Mouse (Mus musculus) neutrophil, adult 5-6 weeks (primary cell): ENCODE measurements around the gene Cd47. TPM values are rescaled to one million over a fixed set of nuclear protein-coding genes. Genes with fewer than 3 reads are reported as not detected.

Experiments
- ATAC-seq: fragments of 151-379, 151-347 bp; 2 replicates; pipeline ENCODE4 v1.8.0; 2017; ENCODE audit warnings: mild to moderate bottlenecking, moderate TSS enrichment; ENCODE audit not compliant: insufficient number of reproducible peaks, poor library complexity, low FRiP score, severe bottlenecking; ENCODE audit errors: extremely low read depth
- total RNA-seq: library from RNA; stranded (forward); fragments of 200-1000 nt; gene quantifications from 2 replicates; pipeline ENCODE4 v1.2.3, GENCODE M21; 2017

The Cd47 gene
- 113 and 119 TPM in 2 replicates for total RNA-seq

DNA sequence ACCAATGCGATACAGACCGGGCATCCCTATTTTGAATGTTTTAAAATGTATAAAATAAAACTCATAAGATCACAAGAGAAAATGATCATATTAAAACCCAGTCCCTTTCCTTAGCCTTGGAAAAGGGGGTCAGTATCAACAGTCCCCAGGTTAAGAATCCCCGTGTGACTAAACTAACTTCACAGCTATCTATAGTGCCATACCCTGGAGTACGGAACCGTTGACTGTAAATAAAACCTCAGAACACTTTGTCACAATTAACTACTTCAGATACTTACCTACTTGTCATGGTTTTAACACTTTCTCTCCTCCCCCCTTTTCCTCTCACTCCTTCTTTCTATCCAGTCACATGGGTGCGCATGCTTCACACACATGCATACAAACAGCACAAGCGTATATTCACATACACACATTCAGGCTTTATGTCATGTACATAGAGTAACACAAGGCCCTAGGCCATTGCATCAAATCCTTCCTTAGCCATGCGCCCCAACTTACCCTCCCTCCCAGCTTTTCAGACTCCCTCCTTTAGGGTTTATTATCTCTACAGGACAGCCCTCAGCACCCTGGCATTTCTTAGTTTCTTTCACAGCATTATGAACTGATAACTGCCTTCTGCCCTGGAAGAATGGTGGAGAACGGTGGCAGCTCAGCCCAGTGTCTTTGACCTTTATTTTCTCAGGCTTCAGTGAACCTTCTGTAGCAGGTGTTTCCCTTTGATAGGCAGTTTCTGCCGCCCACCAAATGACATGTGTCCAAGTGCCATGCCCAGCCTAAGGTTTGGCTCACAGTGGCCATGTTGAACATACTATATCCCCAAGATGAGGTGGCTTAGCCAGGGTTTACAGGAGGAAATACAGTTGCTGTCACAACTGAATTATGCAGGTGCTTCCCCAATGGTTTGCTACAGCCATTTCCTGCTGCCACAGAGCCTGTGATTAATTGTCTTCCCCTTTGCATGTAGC lies at the start of gene Cd47:
Gene Cd47 (plus strand): TSS at position 937 of the 965 bp plus-strand sequence.
- peak; percentile 37; the same call in 1 of the 2 replicates for ATAC-seq

DNA sequence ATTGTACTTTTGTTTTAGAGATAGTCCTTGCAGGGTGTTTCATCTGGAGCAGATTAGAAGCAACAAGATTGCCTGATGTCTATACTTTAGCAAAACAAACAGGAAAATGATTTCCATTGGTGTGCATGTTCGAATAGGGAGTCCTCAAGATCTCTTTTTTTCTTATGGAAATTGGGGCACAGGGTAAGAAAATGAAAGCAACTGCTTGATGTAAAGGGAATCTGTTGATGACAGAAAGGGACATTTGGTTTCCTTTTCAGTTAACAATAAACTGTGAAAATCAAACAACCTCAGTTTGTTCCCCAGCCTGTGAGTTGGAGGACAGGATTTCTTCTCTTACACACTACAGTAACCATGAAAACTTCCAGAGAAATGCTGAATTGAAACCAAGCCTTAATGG lies 47.4 kb upstream of the Cd47 start:
- ATAC-seq, result no peak

DNA sequence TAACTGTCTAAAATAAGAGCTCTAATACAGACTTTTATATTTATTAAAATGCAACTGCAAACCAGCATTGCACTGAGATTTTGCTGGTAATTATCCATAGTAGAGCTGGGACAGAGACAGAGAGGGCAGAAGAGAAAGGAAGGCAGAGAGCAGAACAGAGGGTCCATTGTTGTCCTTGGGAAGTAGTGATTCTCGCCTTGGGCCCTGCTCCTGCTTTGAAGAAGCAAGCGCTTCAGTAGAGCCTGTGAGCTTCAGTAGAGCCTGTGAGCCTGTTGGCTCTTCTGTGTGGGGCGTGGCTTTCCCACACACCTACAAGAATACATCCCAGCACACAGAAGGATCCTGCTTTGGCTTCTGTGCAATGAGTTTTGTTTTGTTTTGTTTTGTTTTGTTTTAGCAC lies 47.0 kb upstream of the Cd47 start:
- no peak for ATAC-seq

DNA sequence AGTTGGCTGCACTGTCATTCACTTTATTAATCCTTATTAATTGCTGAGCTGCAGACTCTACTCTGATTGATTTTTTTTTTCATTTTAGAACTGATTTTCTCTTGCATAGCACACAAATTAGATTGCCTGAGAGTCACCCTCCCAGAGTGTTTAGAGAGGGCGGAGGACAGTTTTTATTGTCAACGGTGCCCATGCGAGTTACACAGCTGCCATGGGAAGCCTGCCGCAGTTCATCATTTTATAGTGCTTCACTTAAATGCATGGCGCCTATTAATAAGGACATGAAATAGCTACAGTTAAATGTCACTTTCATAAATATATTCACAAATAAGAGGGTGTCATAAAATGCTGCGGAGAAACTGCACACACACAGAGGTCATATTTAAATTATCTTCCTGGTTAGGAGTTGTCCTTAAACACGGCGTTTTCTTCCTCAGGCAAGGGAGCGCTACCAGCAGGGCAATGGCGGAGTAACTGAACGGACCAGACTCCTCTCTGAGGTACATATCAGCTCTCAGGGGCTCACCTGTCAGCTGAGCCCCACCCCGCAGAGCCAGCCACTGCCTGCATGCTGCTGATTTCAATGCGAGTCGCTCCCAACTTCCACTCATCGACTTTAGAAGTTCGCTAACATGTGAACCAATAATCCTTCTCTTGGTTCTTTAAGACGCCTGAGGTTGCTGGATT lies 39.7 kb upstream of the Cd47 start:
- no peak for ATAC-seq

DNA sequence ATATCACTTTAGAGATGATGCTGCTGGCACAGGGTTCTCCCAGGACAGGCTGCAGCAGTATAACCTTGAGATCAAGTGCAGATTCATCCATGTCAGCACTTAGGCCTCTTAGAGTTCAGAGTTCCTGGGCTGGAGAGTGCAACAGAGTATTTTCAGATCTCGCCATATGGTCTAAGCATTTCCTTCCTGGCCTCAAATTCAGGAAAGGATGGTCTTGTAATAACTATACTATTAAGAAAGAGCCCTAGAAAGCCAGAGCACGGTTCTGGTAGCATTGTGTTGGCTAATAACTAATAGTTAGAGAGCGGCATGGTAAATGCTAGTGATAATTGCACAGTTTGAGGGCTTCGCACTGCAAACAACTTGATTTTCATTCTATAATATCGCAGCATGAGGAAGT lies 38.4 kb upstream of the Cd47 start:
- ATAC-seq, result no peak

DNA sequence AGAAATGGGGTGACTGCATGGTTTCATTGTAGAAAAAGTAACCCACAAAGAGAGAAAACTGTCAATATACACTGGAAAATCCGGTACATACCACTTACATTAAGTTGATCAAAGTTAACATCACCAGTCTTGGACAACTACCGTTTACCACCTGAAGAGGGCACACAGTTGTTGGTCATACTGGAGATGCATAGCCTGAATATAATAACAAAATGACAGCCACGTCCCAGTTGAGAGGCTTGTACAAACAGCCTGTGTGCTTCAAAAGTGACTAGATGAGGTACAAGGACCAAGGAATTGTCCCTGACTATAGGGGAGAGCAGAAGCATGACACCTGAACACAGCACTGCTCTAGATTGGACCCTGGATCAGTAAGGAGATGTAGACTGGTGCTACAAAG lies 34.0 kb upstream of the Cd47 start:
- ATAC-seq, result peak; percentile 96

DNA sequence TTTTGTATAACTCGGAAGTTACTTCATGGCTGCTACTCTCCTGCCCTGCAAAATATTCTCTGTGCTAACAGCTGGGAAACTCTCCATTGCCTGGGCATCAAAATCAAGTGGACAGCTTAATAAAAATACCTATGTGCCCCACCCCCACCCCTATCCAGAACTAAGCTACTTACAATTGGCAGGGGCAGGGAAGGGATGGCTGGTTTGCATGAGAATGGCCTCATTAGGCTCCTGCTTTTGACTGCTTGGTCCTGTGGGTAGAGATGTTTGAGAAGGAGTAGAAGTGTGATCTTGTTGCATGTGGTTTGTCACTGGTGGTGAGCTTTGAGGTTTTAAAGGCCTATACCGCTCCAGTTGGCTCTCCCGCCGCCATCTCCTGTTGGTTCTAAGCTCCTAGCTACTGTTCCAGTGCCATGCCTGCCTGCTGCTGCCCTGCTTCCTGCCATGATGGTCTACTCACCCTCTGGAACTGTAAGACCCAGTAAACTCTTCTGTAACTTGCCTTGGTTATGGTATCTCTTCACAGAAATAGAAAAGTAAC lies 31.8 kb upstream of the Cd47 start:
- no peak for ATAC-seq

DNA sequence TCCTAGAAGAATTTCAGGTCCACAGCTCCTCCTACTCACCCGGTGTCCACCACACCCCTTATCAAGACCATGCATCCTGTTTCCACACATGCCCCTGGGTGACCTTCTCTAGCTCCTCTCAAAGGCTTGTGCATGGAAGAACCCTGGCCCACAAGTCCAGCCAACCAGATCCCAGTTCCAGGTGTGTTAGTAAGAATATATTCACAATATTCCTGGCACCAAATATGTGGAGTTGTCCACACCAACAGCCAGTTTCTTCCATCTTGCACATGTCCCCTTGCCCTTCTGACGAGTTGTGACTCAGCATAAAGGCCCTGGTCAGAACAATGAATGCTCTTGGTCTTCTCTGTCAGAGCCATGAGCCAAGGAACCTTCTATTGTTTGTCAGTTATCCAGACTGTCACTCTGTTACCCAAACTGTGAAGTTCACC lies 30.5 kb upstream of the Cd47 start:
- 0 out of 2 replicates have a peak, but pooled peaks have one; percentile 9 for ATAC-seq

DNA sequence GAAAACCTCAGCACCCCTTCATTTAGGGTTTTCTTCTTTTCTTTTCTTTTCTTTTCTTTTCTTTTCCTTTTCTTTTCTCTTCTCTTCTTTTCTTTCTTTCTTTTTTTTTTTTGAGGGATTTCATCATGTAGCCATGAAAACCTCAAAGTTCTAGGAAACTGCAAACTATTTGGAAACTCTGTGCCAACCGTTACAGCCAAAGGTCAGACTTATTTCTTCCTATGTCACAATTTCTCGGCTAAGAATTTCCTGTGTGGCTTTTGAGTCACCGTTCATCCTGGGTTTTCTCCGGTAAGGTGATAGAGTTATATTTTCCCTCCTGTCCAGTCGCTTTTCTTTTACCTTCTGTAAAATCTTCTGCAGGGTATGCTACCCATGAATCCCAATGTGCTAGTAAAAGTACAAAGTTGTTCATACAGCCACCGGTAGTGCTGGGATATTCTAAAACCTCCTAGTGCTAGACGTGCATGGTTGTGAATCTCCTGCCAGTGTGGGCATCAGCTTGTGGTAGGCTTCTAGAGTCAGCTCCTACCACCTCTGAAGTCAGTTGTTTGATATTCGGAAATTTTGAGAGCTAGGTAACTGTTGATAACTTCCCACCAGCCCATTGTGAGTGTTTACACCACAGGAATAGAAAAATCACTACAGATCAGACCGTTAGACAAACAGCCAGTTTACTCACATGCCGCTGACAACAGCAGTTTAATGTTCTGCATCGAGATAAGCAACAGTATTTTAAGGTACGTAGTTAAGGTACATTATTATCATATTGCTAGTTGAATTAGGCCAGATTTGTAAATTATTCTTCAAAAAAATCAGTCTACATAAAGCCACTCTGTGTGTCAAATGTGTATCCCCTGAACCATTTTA lies 29.8 kb upstream of the Cd47 start:
- ATAC-seq, result no peak

DNA sequence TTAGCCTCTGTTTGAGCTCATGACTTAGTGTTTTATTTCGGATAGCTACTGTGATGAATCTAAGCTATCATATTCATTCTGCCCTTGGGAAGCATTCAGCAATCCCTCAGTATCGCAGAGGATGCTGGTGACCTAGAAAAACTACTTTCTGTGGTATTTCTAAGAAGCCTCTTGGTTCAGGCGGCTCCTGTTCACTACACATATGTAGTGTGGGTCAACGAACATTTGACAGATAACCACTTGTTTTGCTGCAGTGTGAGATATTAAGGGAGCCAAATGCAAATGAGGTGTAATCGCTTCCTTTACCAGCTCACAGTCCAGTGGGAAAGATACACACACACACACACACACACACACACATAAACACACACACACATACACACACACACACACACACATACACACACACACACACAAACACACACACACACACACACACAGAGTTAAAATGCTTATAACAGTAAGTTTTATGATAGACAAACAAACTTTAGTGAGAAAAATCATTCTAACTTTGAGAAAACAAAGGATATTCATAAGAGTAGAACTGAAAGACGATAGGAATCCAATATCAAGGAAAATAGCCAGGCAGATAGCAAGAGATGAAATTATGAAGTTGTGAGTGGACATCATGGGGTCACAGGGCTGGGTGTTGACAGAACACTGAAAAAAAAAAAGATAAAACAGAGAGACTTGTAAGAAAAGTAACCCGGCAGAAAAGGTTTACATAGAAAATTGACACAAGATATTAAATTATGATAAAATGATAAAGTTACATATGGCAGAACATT lies 28.5 kb upstream of the Cd47 start:
- ATAC-seq, result no peak

DNA sequence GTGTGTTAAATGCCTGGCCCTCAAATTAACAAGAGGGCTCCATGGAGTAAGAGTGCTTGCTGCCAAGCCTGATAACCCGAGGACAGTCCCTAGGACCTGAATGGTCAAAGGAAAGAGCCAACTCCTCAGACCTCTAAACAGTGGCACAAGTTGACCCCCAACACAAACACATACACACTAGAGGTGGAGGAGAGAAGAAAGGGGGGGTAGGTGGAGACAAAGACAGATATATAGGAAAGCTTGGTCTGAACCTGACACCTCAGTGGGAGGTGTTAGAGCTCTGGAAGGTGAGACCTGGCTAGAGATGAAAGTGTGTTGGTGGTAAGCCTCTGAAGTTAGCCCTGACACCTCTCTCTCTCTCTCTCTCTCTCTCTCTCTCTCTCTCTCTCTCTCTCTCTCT lies 27.8 kb upstream of the Cd47 start:
- no peak for ATAC-seq

DNA sequence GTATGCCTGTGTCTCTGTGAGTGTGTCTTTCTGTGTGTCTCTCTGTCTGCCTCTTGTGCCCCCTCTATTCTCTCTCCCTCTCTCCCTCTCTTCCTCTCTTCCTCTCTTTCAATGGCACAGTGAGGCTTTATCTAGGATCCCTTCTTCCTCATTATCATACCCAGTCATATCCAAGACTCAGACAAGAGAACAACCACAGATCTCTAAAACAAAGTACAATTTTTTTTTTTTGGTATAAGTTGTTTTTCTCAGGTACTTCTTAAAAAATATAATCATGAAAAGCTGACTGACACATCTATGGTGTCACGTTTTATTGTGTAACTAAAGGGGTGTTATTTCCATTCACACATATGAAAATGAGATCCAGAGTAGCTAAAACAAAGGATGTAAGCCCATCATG lies 27.3 kb upstream of the Cd47 start:
- ATAC-seq, result no peak

DNA sequence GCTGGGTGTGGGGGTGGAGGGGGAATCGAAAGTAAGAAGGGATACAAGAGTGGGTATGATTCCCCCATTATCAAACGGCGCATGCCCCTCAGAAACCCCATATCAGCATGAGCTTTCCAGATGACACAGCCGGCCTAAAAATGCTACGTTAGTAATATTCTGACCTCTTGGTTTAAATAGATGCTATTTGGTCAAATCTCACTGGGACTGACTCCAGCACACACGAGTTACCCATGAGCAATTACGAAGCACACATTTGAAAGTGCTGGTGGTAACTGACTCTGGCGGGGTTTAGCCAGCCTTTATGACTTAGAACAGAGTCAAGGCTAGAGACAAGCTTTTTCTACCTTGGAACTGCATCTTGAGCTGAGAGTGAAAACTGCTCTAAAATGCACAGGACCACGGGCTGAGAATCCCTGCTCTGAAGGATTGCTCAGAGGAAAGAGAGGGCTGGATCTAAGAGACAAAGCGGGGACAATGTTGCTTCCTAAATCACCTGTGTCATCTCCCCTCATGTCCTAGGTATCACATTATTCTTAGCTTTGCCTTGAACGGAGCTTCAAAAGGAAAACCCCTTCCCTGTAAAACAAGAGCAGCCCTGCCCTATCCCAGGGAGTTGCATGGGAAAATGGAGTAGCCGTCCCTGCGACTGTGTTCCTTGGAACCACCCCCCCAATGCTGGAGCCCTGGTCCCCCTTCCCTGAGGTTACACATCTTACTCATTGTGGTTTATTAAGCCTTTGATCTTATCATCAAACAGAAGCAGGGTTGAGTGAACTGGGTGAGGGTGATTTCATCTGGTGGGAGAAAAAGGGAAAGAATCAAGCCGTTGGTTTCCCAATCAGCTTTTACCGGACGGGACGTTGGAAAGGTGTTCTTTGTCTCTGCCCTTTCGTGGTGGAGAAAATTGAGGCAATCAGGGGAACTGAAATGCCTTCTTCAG lies 26.0 kb upstream of the Cd47 start:
- ATAC-seq, result no peak

DNA sequence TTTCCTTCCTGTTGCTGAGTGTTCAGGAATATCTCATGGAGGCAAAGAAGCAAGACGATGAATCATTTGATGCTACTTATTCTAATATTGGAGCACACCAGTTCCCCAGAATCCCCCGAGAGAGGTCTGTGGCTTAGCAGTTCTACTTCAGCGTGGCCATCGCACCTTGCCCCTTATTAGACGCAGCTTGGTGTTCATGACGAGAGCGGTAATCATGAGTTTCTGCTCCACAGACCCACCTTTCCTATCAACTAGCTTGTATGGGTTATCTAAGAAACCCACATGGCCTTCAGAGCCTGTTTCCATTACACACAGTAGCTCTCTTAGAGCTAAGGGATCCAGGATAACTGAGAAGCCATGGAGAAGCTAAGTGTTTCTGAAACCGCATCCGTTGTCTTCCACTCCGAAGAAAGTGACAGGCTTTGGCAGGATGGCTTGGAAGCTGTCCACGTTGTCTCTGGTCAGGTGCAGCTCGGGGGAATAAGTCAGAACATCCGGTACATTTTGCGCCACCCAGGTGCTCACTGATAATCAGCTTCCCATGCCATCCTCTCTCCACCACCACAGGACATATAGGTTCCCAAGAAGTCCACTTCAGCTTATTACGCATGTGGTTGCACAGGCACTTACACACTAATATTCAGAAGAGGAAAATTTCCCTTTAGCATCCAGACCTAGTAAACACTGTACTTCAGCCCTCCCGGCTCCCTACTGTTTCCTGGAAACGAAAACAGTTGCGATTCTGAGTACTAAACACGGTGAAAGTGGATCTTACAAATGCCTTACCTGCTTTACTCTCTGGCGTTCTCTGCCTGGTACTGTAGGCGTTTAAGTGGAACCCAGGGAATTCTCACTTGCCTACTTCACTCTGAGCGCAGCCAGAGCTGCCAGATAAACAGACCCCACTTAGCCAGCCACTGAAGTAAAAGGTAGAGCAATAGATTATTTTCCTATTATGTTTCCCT lies 25.0 kb upstream of the Cd47 start:
- no peak for ATAC-seq

DNA sequence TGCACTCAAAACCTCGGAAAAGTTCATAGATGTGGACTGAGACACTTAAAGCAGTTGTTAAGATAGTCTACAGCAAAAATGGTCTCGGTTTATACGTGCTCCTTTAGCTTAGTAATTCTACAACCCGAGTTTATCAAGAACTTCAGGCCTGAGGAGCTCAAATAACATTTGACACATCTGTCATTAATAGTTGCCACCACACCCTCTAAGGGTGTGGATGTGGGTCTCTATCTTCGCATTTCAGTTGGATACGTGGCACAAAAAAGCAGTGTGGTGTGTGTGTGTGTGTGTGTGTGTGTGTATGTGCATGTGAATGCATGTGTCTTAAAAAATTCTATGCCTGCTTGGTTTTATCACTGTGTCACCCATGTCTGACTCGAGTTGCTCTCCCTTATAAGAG lies 23.4 kb upstream of the Cd47 start:
- ATAC-seq, result no peak

DNA sequence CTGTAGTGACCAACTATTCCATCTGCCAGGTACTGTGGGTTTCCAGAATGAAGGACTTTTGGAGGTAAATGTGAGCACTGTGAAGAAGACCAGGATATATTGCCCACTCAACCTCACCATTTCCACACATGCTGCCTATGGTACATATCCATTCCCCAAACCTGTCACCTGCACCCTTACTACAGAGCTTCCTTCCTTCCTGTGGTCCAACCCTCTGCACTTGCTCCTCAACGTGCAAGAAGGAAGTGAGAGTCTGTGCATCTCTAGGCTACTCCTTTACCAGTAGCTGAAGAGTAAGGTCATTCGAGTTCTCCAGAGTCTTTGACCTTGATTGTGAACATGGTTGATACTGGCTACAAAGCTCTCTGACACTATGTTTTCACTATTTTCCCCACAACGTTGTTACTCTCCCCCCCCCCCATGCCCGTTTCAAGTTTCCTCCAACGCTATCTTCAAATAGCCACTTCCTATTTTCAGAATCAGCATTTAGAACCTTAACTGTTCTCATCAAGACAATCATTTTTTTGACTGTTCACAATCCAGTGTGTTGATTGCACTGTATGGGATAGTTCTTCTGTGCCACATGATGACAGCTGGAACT lies 18.7 kb upstream of the Cd47 start:
- peak; percentile 92 for ATAC-seq
